Mouse (Mus musculus) layer of hippocampus, postnatal 36 days (tissue): ENCODE results near the gene Dennd6a. TPM values are rescaled to one million over a fixed set of nuclear protein-coding genes. Genes with fewer than 3 reads are reported as not detected.
A peak's percentile ranks its signal among the peaks of the same experiment; 100 is the strongest.

Experiments used
- DNase-seq, 2 experiments: peaks; one replicate each; pipeline ENCODE4 v3.0.0; 2022
- total RNA-seq, 2 experiments: library from RNA; stranded (reverse); gene quantifications; 2 replicates each; pipeline ENCODE4 v1.2.3; 2021

Gene Dennd6a
- total RNA-seq, 2 experiments from 2014 or later = 30.6 to 31.2 TPM

GRCm38 (mm10) chr14:26571951-26572675 lies 1.5 kb upstream of the Dennd6a start:
- DNase-seq = no peak

- no peak for DNase-seq
Observed at GRCm38 (mm10) chr14:26576255-26576780, 2.7 kb downstream of the Dennd6a start.

- no peak for DNase-seq
Observed at GRCm38 (mm10) chr14:26578791-26579191, 5.1 kb downstream of the Dennd6a start.

- DNase-seq = peak; percentile 86
Observed at GRCm38 (mm10) chr14:26579346-26580343, 6.0 kb downstream of the Dennd6a start.

GRCm38 (mm10) chr14:26583645-26584044 lies 10.0 kb downstream of the Dennd6a start:
- no peak for DNase-seq

GRCm38 (mm10) chr14:26587116-26587515 lies 13.5 kb downstream of the Dennd6a start:
- no peak for DNase-seq

GRCm38 (mm10) chr14:26591353-26591752 lies 17.7 kb downstream of the Dennd6a start:
- no peak for DNase-seq

- no peak for DNase-seq
Observed at GRCm38 (mm10) chr14:26593281-26593895, 19.7 kb downstream of the Dennd6a start.

- no peak for DNase-seq
Observed at GRCm38 (mm10) chr14:26595167-26595566, 21.5 kb downstream of the Dennd6a start.

- DNase-seq = no peak
Observed at GRCm38 (mm10) chr14:26595695-26596365, 22.2 kb downstream of the Dennd6a start.

GRCm38 (mm10) chr14:26605354-26605753 lies 31.7 kb downstream of the Dennd6a start:
- DNase-seq = no peak

GRCm38 (mm10) chr14:26609674-26610073 lies 36.0 kb downstream of the Dennd6a start:
- DNase-seq = no peak

- no peak for DNase-seq
Observed at GRCm38 (mm10) chr14:26610689-26611088, 37.0 kb downstream of the Dennd6a start.

GRCm38 (mm10) chr14:26625301-26625700 lies 51.6 kb downstream of the Dennd6a start:
- no peak for DNase-seq

- DNase-seq = no peak
Observed at GRCm38 (mm10) chr14:26626605-26627140, 53.0 kb downstream of the Dennd6a start.

GRCm38 (mm10) chr14:26637025-26637850 lies 63.6 kb downstream of the Dennd6a start:
- peak in 1 of 2 experiments; percentile 6 for DNase-seq

- peak; percentile 97 to 98 for DNase-seq
Observed at GRCm38 (mm10) chr14:26637851-26638707, 64.4 kb downstream of the Dennd6a start, which contains the start of gene Arf4. Gene Arf4 (plus strand): TSS chr14:26638074.

- peak; percentile 20 to 41 for DNase-seq
Observed at GRCm38 (mm10) chr14:26638708-26639084, 65.0 kb downstream of the Dennd6a start.

GRCm38 (mm10) chr14:26639251-26639650 lies 65.6 kb downstream of the Dennd6a start:
- DNase-seq = no peak

- DNase-seq = no peak
Observed at GRCm38 (mm10) chr14:26639961-26640360, 66.3 kb downstream of the Dennd6a start.
